Mouse (Mus musculus) thymus, postnatal 0 days (tissue): ENCODE data around the gene Ranbp17. TPM values are rescaled to one million over a fixed set of nuclear protein-coding genes. Genes with fewer than 3 reads are reported as not detected.

Experiments
- DNase-seq: peaks from one replicate; pipeline ENCODE4 v3.0.0-alpha.2; 2015; ENCODE audit warnings: low spot score
- polyA plus RNA-seq: library from polyadenylated mRNA; unstranded; fragments of >200 nt; fragmentation: Nextera tagmentation; extraction: Ambion mirVana; gene quantifications from 2 replicates; pipeline ENCODE4 v1.2.1, GENCODE M21; 2015

Gene Ranbp17
- polyA plus RNA-seq, 1 experiment from 2014 or later = 2.0 TPM

GRCm38 (mm10) chr11:33422226-33422625, 91.3 kb downstream of the Ranbp17 start:
- DNase-seq = no peak

DNA sequence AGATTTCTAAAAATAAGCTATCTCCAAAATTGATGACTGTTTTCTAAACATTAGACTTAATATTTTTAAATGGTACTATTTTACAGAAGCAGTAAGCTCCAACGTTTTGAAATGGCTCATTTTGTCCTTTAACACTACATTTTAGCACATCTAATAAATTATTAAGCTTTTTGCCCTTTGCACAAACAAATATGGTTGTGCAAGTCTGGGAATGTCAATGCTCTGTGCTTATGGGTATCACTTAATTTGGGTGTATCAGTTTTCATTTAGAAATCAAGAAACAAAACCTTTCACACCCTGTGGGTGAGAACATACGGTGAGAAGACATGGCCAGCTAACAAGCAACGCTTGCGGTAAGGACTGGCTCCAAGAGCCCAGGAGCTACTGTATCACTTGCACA, 108.9 kb downstream of the Ranbp17 start:
- no peak for DNase-seq

DNA sequence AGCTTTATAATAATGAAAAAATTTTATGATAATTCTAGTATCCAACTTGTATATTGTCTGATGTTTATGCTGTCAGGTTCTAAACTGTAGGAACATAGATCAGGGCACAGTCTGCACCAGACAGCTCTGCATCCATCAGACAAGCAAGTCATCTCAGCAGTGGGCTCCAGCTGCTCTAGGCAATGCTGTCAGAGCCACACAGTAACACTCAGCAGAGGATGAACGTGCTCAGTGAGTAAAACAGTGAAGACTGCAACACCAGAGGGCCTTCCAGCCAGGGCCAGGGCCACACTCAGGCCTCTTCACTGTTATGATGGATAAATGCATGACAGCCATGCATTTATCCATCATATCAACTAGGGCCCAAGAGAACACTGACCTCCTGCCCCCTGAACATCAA, 114.2 kb downstream of the Ranbp17 start:
- no peak for DNase-seq

- DNase-seq = no peak
Measured at GRCm38 (mm10) chr11:33398701-33399100, 114.8 kb downstream of the Ranbp17 start.

DNA sequence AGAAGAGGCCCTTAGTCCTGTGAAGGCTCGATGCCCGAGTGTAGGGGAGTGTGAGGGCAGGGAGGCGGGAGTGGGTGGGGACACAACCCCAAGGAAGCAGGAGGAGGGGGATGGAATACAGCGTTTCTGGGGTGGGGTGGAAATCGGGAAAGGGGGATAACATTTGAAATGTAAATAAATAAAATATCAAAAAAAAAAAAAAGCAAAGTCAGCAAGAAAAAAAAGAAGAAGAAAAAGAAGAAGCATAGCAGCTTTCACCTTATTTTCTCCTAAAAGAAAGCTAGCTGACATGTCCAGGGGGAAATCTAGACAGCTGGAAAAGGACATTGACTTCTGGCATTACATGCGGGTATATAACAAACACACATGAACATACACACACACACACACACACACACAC, 117.3 kb downstream of the Ranbp17 start:
- DNase-seq = no peak

GRCm38 (mm10) chr11:33394093-33394492, 119.5 kb downstream of the Ranbp17 start:
- no peak for DNase-seq

- DNase-seq = no peak
Measured at GRCm38 (mm10) chr11:33388685-33389084, 124.9 kb downstream of the Ranbp17 start.

DNA sequence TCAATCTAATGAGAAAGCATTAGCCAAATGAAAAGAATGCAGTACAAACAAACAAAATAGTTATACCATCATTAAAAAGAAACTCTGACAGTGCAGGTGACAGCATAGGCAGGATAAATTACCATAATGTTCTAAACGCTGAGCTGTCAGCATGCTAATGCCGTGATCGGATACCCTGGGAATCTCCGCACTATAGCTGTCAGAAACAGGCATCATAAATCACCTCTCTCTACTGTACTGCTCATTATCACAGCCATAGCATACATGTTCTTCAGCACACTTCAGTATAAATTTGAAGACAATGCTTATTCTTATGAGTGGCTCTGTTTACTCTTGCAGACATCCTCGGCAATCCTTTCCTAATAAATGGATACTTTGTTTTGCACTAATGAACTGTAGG, 151.7 kb downstream of the Ranbp17 start:
- DNase-seq = no peak

DNA sequence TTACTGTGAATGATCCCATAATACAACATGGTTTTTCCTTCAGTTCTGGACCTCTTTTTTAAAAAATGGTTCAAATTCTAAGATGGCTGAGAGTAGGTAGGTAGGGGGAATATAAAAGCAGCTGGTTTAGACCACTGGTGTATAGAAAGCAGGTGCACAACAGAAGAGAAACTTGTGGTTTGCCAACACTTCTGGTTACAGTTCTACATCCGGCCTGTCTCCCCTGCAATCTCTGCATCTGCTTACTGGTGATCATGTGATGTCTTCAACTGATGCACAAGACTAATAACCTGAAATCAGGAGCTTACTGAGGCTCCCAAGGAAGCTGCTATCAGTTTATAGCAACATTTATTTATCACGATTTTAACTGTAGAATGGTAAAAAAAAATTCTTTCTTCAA, 164.3 kb downstream of the Ranbp17 start:
- peak; percentile 33 for DNase-seq

DNA sequence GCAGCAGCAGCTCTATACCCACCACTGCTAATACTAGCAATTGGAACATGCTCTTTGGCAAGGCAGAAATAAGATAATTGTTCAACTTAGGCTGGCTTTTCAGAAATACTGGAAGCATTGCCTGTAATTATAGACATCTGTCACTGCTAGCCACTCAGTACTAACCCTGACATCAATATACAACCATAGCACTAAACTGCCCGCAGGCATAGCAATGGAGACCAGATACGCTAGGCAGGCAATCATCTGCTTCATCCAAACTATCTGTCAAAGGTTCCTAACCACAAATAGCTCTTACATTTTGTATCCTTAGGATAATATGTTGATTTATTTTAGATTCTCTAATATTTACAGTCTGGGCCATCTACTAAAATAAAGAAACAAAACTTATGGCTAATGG, 171.5 kb downstream of the Ranbp17 start:
- no peak for DNase-seq

GRCm38 (mm10) chr11:33336552-33337121, 176.9 kb downstream of the Ranbp17 start:
- peak; percentile 4 for DNase-seq

- no peak for DNase-seq
Measured at GRCm38 (mm10) chr11:33335616-33336015, 177.9 kb downstream of the Ranbp17 start.

DNA sequence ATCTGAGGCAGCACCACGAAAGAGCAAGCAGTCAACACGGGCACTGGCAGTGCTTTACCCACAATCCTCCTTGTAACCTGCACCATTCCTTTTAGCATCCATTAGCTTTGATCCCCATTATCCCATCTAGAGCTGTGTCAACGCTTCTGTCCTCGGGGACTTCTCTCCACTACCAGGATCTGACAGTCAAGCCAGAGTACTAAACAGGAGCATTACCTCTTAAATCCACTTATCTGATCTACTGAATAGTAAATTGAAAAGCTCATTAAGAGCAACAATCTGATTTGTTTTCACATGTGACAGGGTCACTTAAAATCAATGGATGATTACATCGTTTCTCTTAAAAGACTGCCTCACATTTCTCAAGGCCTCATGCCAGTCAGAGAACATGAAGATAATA, 181.4 kb downstream of the Ranbp17 start:
- DNase-seq = no peak

GRCm38 (mm10) chr11:33319006-33319611, 194.4 kb downstream of the Ranbp17 start:
- no peak for DNase-seq

DNA sequence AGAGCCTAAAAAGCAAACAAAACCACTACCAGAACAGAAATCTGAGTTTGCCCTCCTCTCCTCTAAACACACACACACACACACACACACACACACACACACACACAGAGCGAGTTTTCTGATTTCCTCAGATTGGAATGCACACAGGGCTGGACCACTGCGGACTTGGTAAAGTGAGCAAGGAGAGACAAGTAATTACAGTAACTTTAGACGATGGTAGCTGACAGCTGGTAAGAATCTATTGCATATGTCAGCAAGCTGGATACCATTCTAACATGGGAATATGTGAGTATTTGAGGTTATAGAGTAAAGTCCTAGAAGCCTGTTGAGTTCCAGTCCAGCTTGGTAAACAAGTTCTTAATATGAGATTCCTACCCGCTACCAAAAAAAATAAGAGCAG, 204.0 kb downstream of the Ranbp17 start:
- DNase-seq = no peak

DNA sequence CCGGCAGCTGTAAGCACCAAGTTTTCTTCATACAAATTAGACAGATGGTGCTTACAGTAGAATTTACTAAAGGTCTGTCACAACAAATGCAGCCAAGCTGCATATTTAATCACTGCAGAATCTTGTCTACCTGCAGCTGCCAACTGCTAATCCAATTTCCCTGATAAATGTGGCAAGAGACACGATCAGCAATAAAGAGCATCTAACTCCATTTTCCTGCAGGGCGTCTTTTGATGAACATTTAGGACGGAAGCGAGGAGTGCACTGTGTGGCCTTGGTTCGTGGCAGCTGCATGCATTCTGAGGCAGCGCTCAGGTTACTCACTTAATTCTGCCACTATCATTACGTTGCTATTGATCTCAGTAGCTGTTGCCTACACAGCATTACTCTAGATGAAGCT, 212.7 kb downstream of the Ranbp17 start:
- no peak for DNase-seq

DNA sequence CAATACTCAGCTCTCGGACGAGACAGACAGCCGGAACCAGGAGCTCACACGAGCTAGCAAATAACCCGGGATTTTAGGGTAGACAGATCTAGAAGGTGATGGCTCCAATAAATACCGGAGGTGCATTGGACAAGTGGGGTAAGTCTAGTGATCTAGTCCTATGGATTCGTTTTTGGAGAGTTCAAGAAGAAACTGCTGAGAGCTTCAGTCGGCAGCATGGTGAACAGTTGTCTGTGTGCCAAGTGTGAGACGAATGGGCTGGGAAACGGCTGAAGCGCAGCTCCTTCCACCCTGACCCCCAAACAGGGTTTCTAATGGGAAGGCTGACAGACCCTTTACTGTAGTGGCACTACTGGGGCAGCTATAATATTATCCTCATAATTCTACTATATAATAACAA, 214.2 kb downstream of the Ranbp17 start:
- DNase-seq = no peak

DNA sequence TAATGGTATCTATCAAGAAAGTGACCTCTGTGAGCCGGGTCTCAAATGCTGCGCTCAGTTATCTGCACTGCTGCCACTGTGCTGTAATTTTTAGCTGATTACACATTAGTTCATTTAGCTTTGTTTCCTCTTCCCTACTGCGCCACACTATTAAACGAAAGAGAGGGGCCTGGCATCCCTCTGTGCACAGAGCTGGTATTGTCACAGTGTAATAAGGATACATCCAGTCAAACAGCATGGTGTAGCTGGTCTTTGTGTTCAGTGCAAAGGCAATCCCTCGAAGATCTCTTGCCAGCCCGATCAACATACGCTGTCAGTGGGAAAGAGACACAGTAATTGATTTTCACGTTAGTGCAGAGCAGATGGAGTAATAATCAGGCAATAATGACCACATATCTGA, 216.4 kb downstream of the Ranbp17 start:
- DNase-seq = no peak

DNA sequence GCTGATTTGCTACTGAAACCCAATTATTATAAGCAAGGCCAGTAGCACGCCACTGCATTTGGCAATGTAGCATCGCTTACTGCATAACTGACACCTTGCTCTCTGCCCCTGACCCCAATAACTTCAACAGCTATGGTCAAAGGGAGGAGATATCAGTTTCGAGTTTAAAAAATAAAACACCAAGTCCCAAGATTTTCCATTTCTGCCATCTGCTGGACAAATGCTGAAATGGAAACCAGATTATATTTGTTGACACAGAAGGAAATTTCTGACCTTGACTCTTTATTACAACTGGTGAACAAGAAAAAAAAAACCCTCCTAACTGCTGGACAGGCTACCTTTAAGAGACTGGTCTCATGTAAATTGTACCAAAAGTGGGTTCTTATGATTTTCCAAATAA, 218.1 kb downstream of the Ranbp17 start:
- peak; percentile 9 for DNase-seq

GRCm38 (mm10) chr11:33294063-33294462, 219.5 kb downstream of the Ranbp17 start:
- no peak for DNase-seq

GRCm38 (mm10) chr11:33278571-33278970, 235.0 kb downstream of the Ranbp17 start:
- no peak for DNase-seq

DNA sequence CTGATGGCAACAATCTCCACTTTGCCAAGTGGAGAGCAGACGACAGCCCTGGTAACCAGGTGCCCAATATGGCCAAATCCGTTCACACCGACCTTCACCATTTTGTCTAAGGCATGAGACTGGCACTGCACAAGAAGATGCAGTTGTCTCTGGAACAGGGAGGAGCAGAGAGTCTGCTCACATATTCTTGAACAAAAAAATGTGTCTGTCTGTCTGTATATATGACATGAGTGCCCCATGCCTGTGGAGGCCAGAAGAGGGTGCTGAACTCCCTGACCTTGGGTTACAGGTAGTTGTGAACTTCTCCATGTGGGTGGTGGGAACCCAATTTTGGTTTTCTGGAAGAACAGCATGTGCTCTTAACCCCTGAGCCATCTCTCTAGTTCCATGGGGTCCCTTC, 236.9 kb downstream of the Ranbp17 start, which contains the start of gene Gm12117:
Gene Gm12117, minus strand, starts transcription at position 101 of the 400 bp plus-strand sequence.
- no peak for DNase-seq

- no peak for DNase-seq
Measured at GRCm38 (mm10) chr11:33274816-33275215, 238.7 kb downstream of the Ranbp17 start.
